Mouse (Mus musculus) kidney, adult 8-10 months (tissue): Measurements from ENCODE around the gene Lrrc58.

Experiments
- DNase-seq, 2 experiments: peaks; one replicate each; pipeline ENCODE4 v3.0.0; 2022

Lrrc58 gene

DNA sequence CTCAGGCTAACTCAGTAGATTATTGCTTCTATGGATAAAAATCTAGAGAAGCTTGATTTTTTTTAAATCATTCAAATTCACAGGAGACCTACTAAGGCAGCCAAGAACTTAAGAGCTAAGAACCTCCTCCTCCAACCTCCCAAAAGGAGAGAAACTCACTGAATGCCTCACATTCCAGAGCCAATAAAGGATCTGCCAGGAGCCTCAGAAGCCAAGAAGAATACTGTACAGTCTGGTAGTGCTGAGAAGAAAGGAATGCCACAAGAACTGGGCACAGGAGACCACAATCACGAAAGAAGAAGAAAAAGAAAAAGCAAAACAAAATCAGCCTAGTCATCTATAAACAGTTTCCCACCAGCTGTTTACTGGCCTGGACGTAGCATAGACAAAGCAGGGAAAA is 60.8 kb downstream of the Lrrc58 start:
- no peak for DNase-seq

GRCm38 (mm10) chr16:37929626-37930025 is 61.4 kb downstream of the Lrrc58 start:
- DNase-seq, result no peak

- DNase-seq, result no peak
These were observed 66.7 kb downstream of the Lrrc58 start for GRCm38 (mm10) chr16:37934932-37935331.

DNA sequence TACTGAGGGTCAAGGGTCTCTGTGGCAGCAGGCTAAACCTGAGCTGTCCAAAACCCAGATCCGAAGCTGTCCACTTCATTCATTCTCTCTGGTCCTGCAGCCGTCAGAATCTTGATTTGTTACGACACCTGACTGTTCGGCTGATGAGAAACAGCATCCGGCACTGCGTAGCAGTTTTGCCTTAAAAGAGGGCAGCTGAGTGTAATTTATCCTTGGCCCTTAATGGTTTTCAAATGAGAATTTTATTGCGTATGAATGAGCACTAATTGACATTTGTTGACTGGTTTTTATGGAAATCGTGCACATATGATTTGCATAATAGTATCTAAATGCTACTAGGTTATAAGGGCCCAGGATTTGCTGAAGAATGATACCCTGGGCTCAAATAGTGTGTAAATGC is 69.1 kb downstream of the Lrrc58 start:
- no peak for DNase-seq
